Mouse (Mus musculus) E14TG2a.4 (cell line): ENCODE results near the gene Ahsa1.

Source experiments
- H3K27me3 ChIP-seq: 2 replicates; pipeline ENCODE4 v1.6.1; 2014; ENCODE audit warnings: low read length, control low read depth; ENCODE audit not compliant: insufficient read depth
- H3K36me3 ChIP-seq: 2 replicates; pipeline ENCODE4 v1.6.1; 2014; ENCODE audit warnings: low read length, control low read depth; ENCODE audit not compliant: insufficient read depth
- H3K4me1 ChIP-seq: replicated peaks from 2 replicates; pipeline ENCODE4 v1.6.1; 2014; ENCODE audit warnings: low read depth, low read length, control low read depth
- H3K4me3 ChIP-seq: replicated peaks from 2 replicates; pipeline ENCODE4 v1.5.1; 2014; ENCODE audit warnings: mild to moderate bottlenecking, low read length
- H3K9me3 ChIP-seq: 2 replicates; pipeline ENCODE4 v1.6.1; 2014; ENCODE audit warnings: low read length, control low read depth
- CTCF ChIP-seq: conservative IDR thresholded peaks from 2 replicates; pipeline ENCODE4 v1.5.1; 2014; ENCODE audit warnings: low read length
- NANOG ChIP-seq: IDR thresholded peaks from 2 replicates; pipeline ENCODE4 v1.6.1; 2014; ENCODE audit warnings: borderline replicate concordance, low read length, mixed read lengths
- POU5F1 ChIP-seq: IDR thresholded peaks from 2 replicates; pipeline ENCODE4 v1.6.1; 2014; ENCODE audit warnings: low read length, borderline replicate concordance

Ahsa1 gene

GRCm38 (mm10) chr12:87313098-87313497 is 46.8 kb downstream of the Ahsa1 start:
- no peak for TF ChIP-seq NANOG
- no peak for TF ChIP-seq POU5F1
- no peak overlapping the region for H3K4me3 ChIP-seq

GRCm38 (mm10) chr12:87317951-87318350 is 51.7 kb downstream of the Ahsa1 start:
- Histone ChIP-seq H3K9me3 (no peaks in the 10 kb centered on the region), H3K36me3 (peaks cover 22% of the 10 kb centered on the region; the same call in 1 of the 2 replicates), H3K4me1 (peaks cover 91% of the 10 kb centered on the region), H3K27me3 (no peaks in the 10 kb centered on the region), H3K4me3 (no peak overlapping the region)
- no peak for TF ChIP-seq CTCF
- TF ChIP-seq POU5F1, result no peak
- peak; percentile 100 for TF ChIP-seq NANOG

More at GRCm38 (mm10) chr12:87313098-87313497, 46.8 kb downstream of the Ahsa1 start:
- no peaks in the 10 kb centered on the region for H3K27me3 ChIP-seq
- H3K36me3 ChIP-seq, result peaks cover 60% of the 10 kb centered on the region
- peaks cover 60% of the 10 kb centered on the region for H3K4me1 ChIP-seq
- no peaks in the 10 kb centered on the region for H3K9me3 ChIP-seq

GRCm38 (mm10) chr12:87319229-87319628 is 53.0 kb downstream of the Ahsa1 start:
- peaks cover 93% of the 10 kb centered on the region for H3K4me1 ChIP-seq
- no peaks in the 10 kb centered on the region for H3K27me3 ChIP-seq
- H3K9me3 ChIP-seq, result no peaks in the 10 kb centered on the region
- TF ChIP-seq CTCF (no peak), POU5F1 (no peak), NANOG (no peak)
- H3K4me3 ChIP-seq, result no peak overlapping the region
- peaks cover 32% of the 10 kb centered on the region for H3K36me3 ChIP-seq
